Mouse (Mus musculus): Measurements from ENCODE around the gene Sh3bgrl2. TPM values are rescaled to one million over a fixed set of nuclear protein-coding genes. Genes with fewer than 3 reads are reported as not detected.

Sh3bgrl2 gene
- total and polyA plus RNA-seq, 2 experiments from 2014 or later, result 6.3 to 10.6 TPM

- H3K36me3 ChIP-seq (ENCODE audit: insufficient read depth, low read length), result no peaks in the 10 kb centered on the region
- ATAC-seq (ENCODE audit: low FRiP score) (no peak), DNase-seq (ENCODE audit: low spot score) (no peak)
- no peak overlapping the region for H3K27ac ChIP-seq (ENCODE audit: low read depth, low read length)
- H3K4me1 ChIP-seq (ENCODE audit: insufficient read depth, low read length), result peaks cover 3% of the 10 kb centered on the region; the same call in 1 of the 2 replicates
- no peaks in the 10 kb centered on the region for H3K9me3 ChIP-seq (ENCODE audit: low read length)
- WGBS, result 96% methylated on average over 4 of the region's 4 CpGs
- H3K4me3 ChIP-seq (ENCODE audit: low read depth, low read length), result no peak overlapping the region
- no peak overlapping the region for H3K4me2 ChIP-seq (ENCODE audit: low read depth, low read length, poor library complexity, severe bottlenecking)
- no peak for TF ChIP-seq CTCF (IDR thresholded peaks at IDR 0.05)
- no peak overlapping the region for H3K9ac ChIP-seq (replicated peaks; ENCODE audit: low read length, poor library complexity, severe bottlenecking)
- H3K27me3 ChIP-seq (ENCODE audit: insufficient read depth, low read length), result no peaks in the 10 kb centered on the region
These were observed 11.2 kb upstream of the Sh3bgrl2 start for GRCm38 (mm10) chr9:83536959-83537358.

- Histone ChIP-seq H3K4me1 (ENCODE audit: insufficient read depth, low read length) (peaks cover 3% of the 10 kb centered on the region; the same call in 1 of the 2 replicates), H3K4me2 (ENCODE audit: low read depth, low read length, poor library complexity, severe bottlenecking) (no peak overlapping the region), H3K27ac (ENCODE audit: low read depth, low read length) (no peak overlapping the region), H3K9ac (replicated peaks; ENCODE audit: low read length, poor library complexity, severe bottlenecking) (no peak overlapping the region), H3K36me3 (ENCODE audit: insufficient read depth, low read length) (no peaks in the 10 kb centered on the region), H3K4me3 (ENCODE audit: low read depth, low read length) (no peak overlapping the region), H3K27me3 (ENCODE audit: insufficient read depth, low read length) (no peaks in the 10 kb centered on the region), H3K9me3 (ENCODE audit: low read length) (no peaks in the 10 kb centered on the region)
- 38% methylated on average over 2 of the region's 2 CpGs for WGBS
- DNase-seq (ENCODE audit: low spot score) (no peak), ATAC-seq (ENCODE audit: low FRiP score) (no peak)
- no peak for TF ChIP-seq CTCF (IDR thresholded peaks at IDR 0.05)
These were observed 10.6 kb upstream of the Sh3bgrl2 start for GRCm38 (mm10) chr9:83537510-83537909.

GRCm38 (mm10) chr9:83537921-83538536 is 10.1 kb upstream of the Sh3bgrl2 start:
- no peak overlapping the region for H3K9ac ChIP-seq (replicated peaks; ENCODE audit: low read length, poor library complexity, severe bottlenecking)
- H3K4me1 ChIP-seq (ENCODE audit: insufficient read depth, low read length), result peaks cover 3% of the 10 kb centered on the region; the same call in 1 of the 2 replicates
- H3K36me3 ChIP-seq (ENCODE audit: insufficient read depth, low read length), result no peaks in the 10 kb centered on the region
- H3K27ac ChIP-seq (ENCODE audit: low read depth, low read length), result 0 out of 2 replicates have a peak overlapping the region, but pooled peaks have one; percentile 18
- no peak for TF ChIP-seq CTCF (IDR thresholded peaks at IDR 0.05)
- WGBS, result 49% methylated on average over 15 of the region's 15 CpGs
- H3K4me2 ChIP-seq (ENCODE audit: low read depth, low read length, poor library complexity, severe bottlenecking), result no peak overlapping the region
- DNase-seq (ENCODE audit: low spot score), result peak; percentile 69
- no peaks in the 10 kb centered on the region for H3K27me3 ChIP-seq (ENCODE audit: insufficient read depth, low read length)
- no peak for ATAC-seq (ENCODE audit: low FRiP score)
- H3K4me3 ChIP-seq (ENCODE audit: low read depth, low read length), result no peak overlapping the region
- H3K9me3 ChIP-seq (ENCODE audit: low read length), result no peaks in the 10 kb centered on the region

- DNase-seq (ENCODE audit: low spot score), result no peak
- no peaks in the 10 kb centered on the region for H3K27me3 ChIP-seq (ENCODE audit: insufficient read depth, low read length)
- TF ChIP-seq CTCF (IDR thresholded peaks at IDR 0.05), result no peak
- H3K9ac ChIP-seq (replicated peaks; ENCODE audit: low read length, poor library complexity, severe bottlenecking), result no peak overlapping the region
- H3K4me2 ChIP-seq (ENCODE audit: low read depth, low read length, poor library complexity, severe bottlenecking), result no peak overlapping the region
- H3K36me3 ChIP-seq (ENCODE audit: insufficient read depth, low read length), result no peaks in the 10 kb centered on the region
- no peak overlapping the region for H3K27ac ChIP-seq (ENCODE audit: low read depth, low read length)
- WGBS, result 91% methylated on average over 14 of the region's 14 CpGs
- H3K4me1 ChIP-seq (ENCODE audit: insufficient read depth, low read length), result peaks cover 3% of the 10 kb centered on the region; the same call in 1 of the 2 replicates
- no peak overlapping the region for H3K4me3 ChIP-seq (ENCODE audit: low read depth, low read length)
- no peaks in the 10 kb centered on the region for H3K9me3 ChIP-seq (ENCODE audit: low read length)
- no peak for ATAC-seq (ENCODE audit: low FRiP score)
These were observed 8.2 kb upstream of the Sh3bgrl2 start for GRCm38 (mm10) chr9:83539809-83540491.

GRCm38 (mm10) chr9:83540492-83540857 is 7.7 kb upstream of the Sh3bgrl2 start:
- H3K9me3 ChIP-seq (ENCODE audit: low read length), result no peaks in the 10 kb centered on the region
- no peak overlapping the region for H3K27ac ChIP-seq (ENCODE audit: low read depth, low read length)
- no peak overlapping the region for H3K4me3 ChIP-seq (ENCODE audit: low read depth, low read length)
- no peak for DNase-seq (ENCODE audit: low spot score)
- H3K4me2 ChIP-seq (ENCODE audit: low read depth, low read length, poor library complexity, severe bottlenecking), result no peak overlapping the region
- H3K27me3 ChIP-seq (ENCODE audit: insufficient read depth, low read length), result no peaks in the 10 kb centered on the region
- ATAC-seq (ENCODE audit: low FRiP score), result no peak
- H3K36me3 ChIP-seq (ENCODE audit: insufficient read depth, low read length), result no peaks in the 10 kb centered on the region
- H3K9ac ChIP-seq (replicated peaks; ENCODE audit: low read length, poor library complexity, severe bottlenecking), result no peak overlapping the region
- 92% methylated on average over 4 of the region's 4 CpGs for WGBS
- H3K4me1 ChIP-seq (ENCODE audit: insufficient read depth, low read length), result peaks cover 3% of the 10 kb centered on the region; the same call in 1 of the 2 replicates
- TF ChIP-seq CTCF (IDR thresholded peaks at IDR 0.05), result no peak

GRCm38 (mm10) chr9:83540975-83541374 is 7.2 kb upstream of the Sh3bgrl2 start:
- no peaks in the 10 kb centered on the region for H3K36me3 ChIP-seq (ENCODE audit: insufficient read depth, low read length)
- H3K9me3 ChIP-seq (ENCODE audit: low read length), result no peaks in the 10 kb centered on the region
- peak; percentile 16 for DNase-seq (ENCODE audit: low spot score)
- no peak overlapping the region for H3K9ac ChIP-seq (replicated peaks; ENCODE audit: low read length, poor library complexity, severe bottlenecking)
- H3K27ac ChIP-seq (ENCODE audit: low read depth, low read length), result no peak overlapping the region
- TF ChIP-seq CTCF (IDR thresholded peaks at IDR 0.05), result no peak
- no peak overlapping the region for H3K4me2 ChIP-seq (ENCODE audit: low read depth, low read length, poor library complexity, severe bottlenecking)
- WGBS, result 73% methylated on average over 3 of the region's 3 CpGs
- H3K4me3 ChIP-seq (ENCODE audit: low read depth, low read length), result no peak overlapping the region
- H3K27me3 ChIP-seq (ENCODE audit: insufficient read depth, low read length), result no peaks in the 10 kb centered on the region
- peaks cover 3% of the 10 kb centered on the region; the same call in 1 of the 2 replicates for H3K4me1 ChIP-seq (ENCODE audit: insufficient read depth, low read length)
- ATAC-seq (ENCODE audit: low FRiP score), result no peak

Data from midbrain, postnatal 0 days (tissue).